Mouse (Mus musculus) small intestine, adult 2 months (tissue): ENCODE measurements around the gene Hspb7. TPM values are rescaled to one million over a fixed set of nuclear protein-coding genes. Genes with fewer than 3 reads are reported as not detected.

ENCODE experiments used
- H3K27ac ChIP-seq: fragments of 200-500 bp; 2 replicates; pipeline ENCODE4 v1.5.1; 2012; ENCODE audit warnings: low read depth, low read length, control low read depth, inconsistent platforms; ENCODE audit not compliant: insufficient read depth
- H3K27me3 ChIP-seq: fragments of 200-500 bp; 2 replicates; pipeline ENCODE4 v1.6.1; 2012; ENCODE audit warnings: mild to moderate bottlenecking, moderate library complexity, low read length, inconsistent platforms; ENCODE audit not compliant: control insufficient read depth, insufficient read depth
- H3K36me3 ChIP-seq: fragments of 200-500 bp; 2 replicates; pipeline ENCODE4 v1.6.1; 2012; ENCODE audit warnings: mild to moderate bottlenecking, low read length, control low read depth, inconsistent platforms; ENCODE audit not compliant: control insufficient read depth, insufficient read depth
- H3K4me1 ChIP-seq: fragments of 200-500 bp; 2 replicates; pipeline ENCODE4 v1.6.1; 2012; ENCODE audit warnings: low read length, inconsistent platforms, mixed read lengths; ENCODE audit not compliant: control insufficient read depth, insufficient read depth, insufficient read length
- H3K4me3 ChIP-seq: fragments of 200-500 bp; 2 replicates; pipeline ENCODE4 v1.5.1; 2012; ENCODE audit warnings: low read depth, mild to moderate bottlenecking, control low read depth, inconsistent platforms, low read length, moderate library complexity
- CTCF ChIP-seq: fragments of 200-500 bp; IDR thresholded peaks from 2 replicates; pipeline ENCODE4 v1.5.1; 2012; ENCODE audit warnings: low read depth, mild to moderate bottlenecking, control low read depth, inconsistent platforms, low read length, moderate library complexity, mixed read lengths; ENCODE audit not compliant: insufficient replicate concordance, insufficient read length; ENCODE audit errors: extremely low read depth
- POLR2A ChIP-seq: fragments of 200-500 bp; IDR thresholded peaks from 2 replicates; pipeline ENCODE4 v1.6.1; 2012; ENCODE audit warnings: low read depth, mild to moderate bottlenecking, control low read depth, inconsistent platforms, low read length, moderate library complexity
- WGBS: fragments of 180-500 bp; shearing (Covaris S2); methylation state at CpG from one replicate; pipeline ENCODE4 v1.1.7; 2018; 5-methylcytosine and 5-hydroxymethylcytosine counted together
- polyA plus RNA-seq: library from polyadenylated mRNA; depleted of rRNA; stranded (reverse); fragments of >200 nt; gene quantifications from 2 replicates; pipeline ENCODE4 v1.2.3, GENCODE M21; 2012; rRNA removed

Hspb7 gene
- 4.7 and 5.8 TPM in 2 replicates for polyA plus RNA-seq

DNA sequence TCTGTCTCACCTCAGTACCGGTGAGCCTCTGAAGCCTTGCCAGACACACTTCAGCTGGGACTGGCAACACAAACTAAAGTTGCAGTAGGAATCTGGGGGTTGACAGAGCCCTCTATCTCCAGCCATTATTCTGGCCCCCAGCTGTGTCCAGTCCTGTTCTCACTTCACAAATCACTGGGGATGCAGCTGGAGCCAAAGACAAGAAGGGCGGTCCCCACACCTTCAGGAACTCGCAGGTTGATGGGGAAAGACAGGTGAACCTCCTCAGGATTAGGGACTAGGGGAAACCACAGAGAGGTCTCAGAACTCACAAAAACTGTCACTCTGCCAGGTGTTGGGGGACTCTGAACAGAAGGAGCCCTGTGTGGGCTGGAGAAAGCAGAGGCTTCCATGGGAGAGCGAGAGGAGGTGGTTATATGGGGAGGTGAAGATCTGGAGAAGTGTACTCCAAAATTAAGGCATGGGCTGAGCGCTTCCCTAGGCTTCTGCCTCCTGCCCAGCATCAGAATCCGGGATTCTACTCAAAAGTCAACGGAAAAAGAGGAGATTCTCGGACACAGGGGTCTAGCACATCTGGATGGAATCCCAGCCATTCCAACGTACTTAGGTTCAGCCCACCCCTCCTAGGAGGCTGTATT is at the start of gene Hspb7:
Gene Hspb7 (plus strand): TSS at position 588 of the 638 bp plus-strand sequence.
- Histone ChIP-seq H3K36me3 (no peaks in the 10 kb centered on the region), H3K4me1 (peaks cover 11% of the 10 kb centered on the region), H3K4me3 (peak within 1 kb of the TSS; percentile 46), H3K27me3 (peaks cover 3% of the 10 kb centered on the region; the same call in 1 of the 2 replicates), H3K27ac (peak within 1 kb of the TSS; percentile 49)
- no peak for TF ChIP-seq CTCF
- no peak for TF ChIP-seq POLR2A
- 60% methylated on average over 9 of the region's 9 CpGs for WGBS

DNA sequence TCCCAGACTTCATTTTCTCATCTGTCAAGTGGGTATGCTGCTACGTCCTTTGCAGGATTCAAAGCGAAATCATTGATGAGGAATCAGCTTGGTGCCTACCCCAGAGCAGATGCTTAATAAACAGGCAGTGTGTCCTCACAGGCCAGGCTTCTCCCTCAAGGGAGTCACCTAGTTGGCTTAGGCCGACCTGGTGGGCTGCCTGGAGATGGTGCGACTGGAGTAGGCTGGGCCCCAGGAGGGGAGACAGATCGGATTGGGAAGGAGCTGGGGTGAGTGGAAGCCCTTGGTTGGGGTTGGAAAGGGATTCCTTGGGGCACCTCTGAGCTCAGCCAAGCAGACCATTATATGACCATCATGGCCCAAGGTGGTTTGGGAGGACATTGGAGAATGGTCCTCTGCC is 48.2 kb upstream of the Hspb7 start:
- TF ChIP-seq CTCF, result no peak
- no peak for TF ChIP-seq POLR2A
- Histone ChIP-seq H3K27ac (no peak overlapping the region), H3K36me3 (no peaks in the 10 kb centered on the region), H3K4me3 (no peak overlapping the region), H3K4me1 (peaks cover 2% of the 10 kb centered on the region; the same call in 1 of the 2 replicates), H3K27me3 (peaks cover 9% of the 10 kb centered on the region)
- WGBS, result 92% methylated on average over 5 of the region's 5 CpGs

- H3K27ac ChIP-seq, result no peak overlapping the region
- TF ChIP-seq POLR2A (no peak), CTCF (no peak)
- peaks cover 22% of the 10 kb centered on the region for H3K27me3 ChIP-seq
- H3K36me3 ChIP-seq, result no peaks in the 10 kb centered on the region
- peaks cover 11% of the 10 kb centered on the region for H3K4me1 ChIP-seq
- H3K4me3 ChIP-seq, result no peak overlapping the region
- WGBS, result 44% methylated on average over 8 of the region's 8 CpGs
Measured at GRCm38 (mm10) chr4:141379674-141380073, 40.9 kb upstream of the Hspb7 start.

GRCm38 (mm10) chr4:141382406-141382805 is 38.2 kb upstream of the Hspb7 start:
- H3K36me3 ChIP-seq, result no peaks in the 10 kb centered on the region
- H3K27ac ChIP-seq, result no peak overlapping the region
- peaks cover 11% of the 10 kb centered on the region for H3K4me1 ChIP-seq
- TF ChIP-seq CTCF (no peak), POLR2A (no peak)
- peaks cover 22% of the 10 kb centered on the region for H3K27me3 ChIP-seq
- peak overlapping the region; percentile 43 for H3K4me3 ChIP-seq
- 4% methylated on average over 25 of the region's 25 CpGs for WGBS

DNA sequence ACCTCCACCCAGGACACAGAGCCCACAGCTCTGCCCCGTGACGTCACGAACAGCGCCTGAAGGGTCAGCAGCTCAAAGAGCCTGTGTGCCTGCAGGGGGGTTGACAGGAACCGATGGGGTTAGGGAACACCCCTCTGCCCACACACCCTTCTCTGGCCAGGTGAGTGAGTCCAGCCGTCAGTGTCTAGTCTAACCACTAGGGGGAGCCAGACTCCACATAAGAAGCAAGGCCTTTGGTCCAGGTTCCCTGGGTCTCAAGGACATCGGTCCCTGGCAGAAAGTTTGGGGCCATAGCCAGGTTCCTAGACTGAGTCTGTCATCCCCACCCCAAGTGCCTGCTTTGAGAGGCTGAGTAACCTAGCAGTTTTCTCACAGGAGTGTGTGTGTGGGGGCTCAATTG is 35.3 kb upstream of the Hspb7 start:
- no peaks in the 10 kb centered on the region for H3K36me3 ChIP-seq
- H3K27ac ChIP-seq, result no peak overlapping the region
- peak; percentile 89; the same call in 1 of the 2 replicates for TF ChIP-seq CTCF
- no peak for TF ChIP-seq POLR2A
- H3K27me3 ChIP-seq, result peaks cover 22% of the 10 kb centered on the region
- WGBS, result 3% methylated on average over 7 of the region's 7 CpGs
- peaks cover 10% of the 10 kb centered on the region for H3K4me1 ChIP-seq
- no peak overlapping the region for H3K4me3 ChIP-seq

GRCm38 (mm10) chr4:141386150-141386549 is 34.4 kb upstream of the Hspb7 start:
- TF ChIP-seq CTCF (no peak), POLR2A (no peak)
- Histone ChIP-seq H3K4me1 (peaks cover 9% of the 10 kb centered on the region), H3K4me3 (no peak overlapping the region), H3K36me3 (no peaks in the 10 kb centered on the region), H3K27ac (no peak overlapping the region), H3K27me3 (peaks cover 22% of the 10 kb centered on the region)
- WGBS, result 71% methylated on average over 7 of the region's 7 CpGs

- 3% methylated on average over 5 of the region's 5 CpGs for WGBS
- TF ChIP-seq POLR2A (no peak), CTCF (peak; percentile 72; the same call in 1 of the 2 replicates)
Measured at GRCm38 (mm10) chr4:141387093-141387784, 33.3 kb upstream of the Hspb7 start.

More at GRCm38 (mm10) chr4:141387093-141387784, 33.3 kb upstream of the Hspb7 start:
- Histone ChIP-seq H3K36me3 (no peaks in the 10 kb centered on the region), H3K27ac (no peak overlapping the region), H3K27me3 (peaks cover 20% of the 10 kb centered on the region), H3K4me3 (no peak overlapping the region), H3K4me1 (peaks cover 2% of the 10 kb centered on the region)
